Mouse (Mus musculus): ENCODE results near the gene Naxe.
A peak's percentile ranks its signal among the peaks of the same experiment; 100 is the strongest.

DNA sequence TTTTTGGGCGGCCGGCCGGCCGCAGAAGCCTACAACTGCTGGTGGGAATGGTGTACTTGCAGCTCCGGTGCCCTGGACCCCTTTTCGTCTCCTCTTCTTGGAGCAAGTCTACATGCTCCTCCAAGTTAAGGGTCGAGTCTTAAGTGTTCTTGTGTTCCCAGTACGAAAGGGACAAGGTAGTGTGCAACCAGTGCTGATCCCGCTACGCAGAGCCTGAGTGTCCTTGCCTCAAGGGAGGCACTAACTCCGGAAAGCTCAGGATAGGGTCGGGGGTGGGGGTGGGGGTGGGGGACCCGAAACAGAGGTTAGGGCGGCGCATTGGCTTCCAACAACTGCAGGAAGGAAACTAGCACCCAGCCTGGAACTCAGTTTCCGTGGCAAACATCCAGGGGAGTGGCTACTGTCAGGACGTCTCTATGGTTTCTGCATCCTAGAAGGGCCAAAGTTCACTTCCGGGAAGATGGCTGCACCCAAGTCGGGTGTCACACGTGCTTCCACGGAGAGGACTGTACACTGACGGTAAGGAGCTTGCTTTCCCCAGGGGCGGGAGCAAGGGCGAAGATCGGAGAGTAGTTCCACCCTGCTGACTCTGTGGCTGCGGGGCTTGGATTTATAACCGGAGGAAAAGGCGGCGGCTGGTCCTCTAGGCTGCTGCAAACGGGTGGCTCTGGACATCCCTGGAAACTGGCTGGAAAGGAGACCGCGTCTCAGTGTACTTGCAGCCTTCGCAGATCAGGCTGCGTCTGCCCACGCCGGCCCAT is 15.5 kb downstream of the Naxe start, which contains the start of gene Gpatch4:
- TF ChIP-seq CTCF (IDR thresholded peaks at IDR 0.05; ENCODE audit: insufficient read depth, low read length) (no peak), POLR2A (IDR thresholded peaks at IDR 0.05; ENCODE audit: borderline replicate concordance, extremely low read depth, low read depth, low read length) (peak; percentile 85; the same call in 1 of the 2 replicates)

Data from lung, adult 2 months (tissue).